Mouse (Mus musculus): ENCODE measurements around the gene Cfap221. TPM values are rescaled to one million over a fixed set of nuclear protein-coding genes. Genes with fewer than 3 reads are reported as not detected.

The Cfap221 gene
- polyA plus RNA-seq, 1 experiment from 2014 or later, result not detected

DNA sequence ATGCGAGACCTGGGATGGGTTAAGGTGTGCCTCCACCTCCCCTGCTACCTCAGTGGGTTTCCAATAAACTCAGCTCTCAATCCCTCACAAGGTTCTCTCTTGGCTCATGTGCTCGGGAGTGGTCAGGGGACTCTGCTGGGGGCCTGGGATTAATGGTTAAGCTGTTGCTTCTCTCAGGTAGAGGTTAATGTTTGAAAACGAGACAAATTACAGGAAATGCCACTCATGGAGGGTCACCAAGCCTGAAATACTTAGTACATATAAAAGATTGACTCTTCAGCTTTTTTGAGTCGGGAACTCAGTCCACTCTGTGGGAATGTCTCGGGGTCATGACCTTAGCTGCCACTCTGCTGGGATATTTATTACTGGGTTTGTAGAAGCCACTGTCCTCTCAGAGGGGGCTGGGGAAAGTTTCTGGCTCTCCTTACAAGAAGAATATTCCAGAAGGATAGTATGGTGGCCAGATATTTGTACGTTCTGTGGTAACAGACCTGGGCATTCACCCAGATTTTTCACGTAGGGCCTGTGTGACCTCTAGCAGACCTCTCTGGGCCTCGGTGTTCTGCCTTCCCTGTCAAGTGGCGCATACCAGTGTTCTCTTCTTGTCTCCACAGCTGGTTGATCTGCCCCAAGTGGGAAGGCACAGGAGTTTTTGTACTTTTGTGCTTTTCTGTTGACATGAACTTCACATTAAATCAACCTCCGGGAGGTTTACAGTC lies 27.5 kb upstream of the Cfap221 start:
- no peaks in the 10 kb centered on the region for H3K4me1 ChIP-seq
- H3K9me3 ChIP-seq (replicated peaks), result no peaks in the 10 kb centered on the region
- H3K4me2 ChIP-seq, result no peak overlapping the region
- 52% methylated on average over 10 of the region's 10 CpGs for WGBS (ENCODE audit: insufficient replicate concordance)
- ATAC-seq, result no peak
- no peak overlapping the region for H3K9ac ChIP-seq
- no peaks in the 10 kb centered on the region for H3K27me3 ChIP-seq (replicated peaks)
- no peak overlapping the region for H3K4me3 ChIP-seq
- H3K27ac ChIP-seq, result no peak overlapping the region
- no peaks in the 10 kb centered on the region for H3K36me3 ChIP-seq

DNA sequence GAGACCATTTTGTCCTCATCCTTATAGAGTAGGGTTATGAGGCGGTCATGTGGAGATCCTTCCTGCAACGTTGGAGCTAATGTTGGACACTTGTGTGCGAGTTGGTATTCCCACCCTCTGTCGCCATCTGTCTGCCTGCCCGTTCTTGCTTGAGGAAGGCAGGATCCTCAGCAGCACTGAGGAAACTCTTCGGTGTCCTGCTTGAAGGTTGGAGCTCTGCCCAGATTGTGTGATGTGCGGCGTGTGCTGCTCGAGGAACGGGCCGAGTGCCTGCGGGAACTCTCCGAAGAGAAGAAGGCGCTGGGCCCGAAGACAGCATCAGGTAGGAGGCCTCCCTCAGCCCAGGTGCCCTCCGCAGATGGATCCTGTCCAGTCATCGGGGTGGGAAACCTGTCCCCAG lies 24.9 kb upstream of the Cfap221 start:
- no peaks in the 10 kb centered on the region for H3K4me1 ChIP-seq
- no peak overlapping the region for H3K4me3 ChIP-seq
- ATAC-seq, result no peak
- no peaks in the 10 kb centered on the region for H3K27me3 ChIP-seq (replicated peaks)
- no peak overlapping the region for H3K4me2 ChIP-seq
- no peaks in the 10 kb centered on the region for H3K9me3 ChIP-seq (replicated peaks)
- WGBS (ENCODE audit: insufficient replicate concordance), result 69% methylated on average over 17 of the region's 17 CpGs
- H3K27ac ChIP-seq, result no peak overlapping the region
- H3K9ac ChIP-seq, result no peak overlapping the region
- no peaks in the 10 kb centered on the region for H3K36me3 ChIP-seq

- Histone ChIP-seq H3K9me3 (replicated peaks) (no peaks in the 10 kb centered on the region), H3K4me3 (no peak overlapping the region), H3K4me2 (no peak overlapping the region), H3K36me3 (no peaks in the 10 kb centered on the region), H3K27me3 (replicated peaks) (no peaks in the 10 kb centered on the region), H3K4me1 (no peaks in the 10 kb centered on the region), H3K9ac (no peak overlapping the region), H3K27ac (no peak overlapping the region)
- 35% methylated on average over 7 of the region's 7 CpGs for WGBS (ENCODE audit: insufficient replicate concordance)
- ATAC-seq, result no peak
Measured at GRCm38 (mm10) chr1:120020322-120020897, 23.4 kb upstream of the Cfap221 start.

- 81% methylated on average over 12 of the region's 12 CpGs for WGBS (ENCODE audit: insufficient replicate concordance)
- no peaks in the 10 kb centered on the region for H3K27me3 ChIP-seq (replicated peaks)
- no peaks in the 10 kb centered on the region for H3K4me1 ChIP-seq
- no peak overlapping the region for H3K4me2 ChIP-seq
- H3K27ac ChIP-seq, result no peak overlapping the region
- H3K4me3 ChIP-seq, result no peak overlapping the region
- no peaks in the 10 kb centered on the region for H3K9me3 ChIP-seq (replicated peaks)
- ATAC-seq, result no peak
- H3K9ac ChIP-seq, result no peak overlapping the region
- H3K36me3 ChIP-seq, result no peaks in the 10 kb centered on the region
Measured at GRCm38 (mm10) chr1:120019428-120019827, 22.4 kb upstream of the Cfap221 start.

GRCm38 (mm10) chr1:120018900-120019299 lies 21.9 kb upstream of the Cfap221 start:
- Histone ChIP-seq H3K27me3 (replicated peaks) (0 out of 2 replicates have a peak, but pooled peaks cover 3% of the 10 kb centered on the region), H3K4me3 (no peak overlapping the region), H3K4me2 (no peak overlapping the region), H3K4me1 (no peaks in the 10 kb centered on the region), H3K9ac (no peak overlapping the region), H3K36me3 (no peaks in the 10 kb centered on the region), H3K9me3 (replicated peaks) (no peaks in the 10 kb centered on the region), H3K27ac (no peak overlapping the region)
- no peak for ATAC-seq
- 55% methylated on average over 3 of the region's 3 CpGs for whole genome bisulfite sequencing (ENCODE audit: insufficient replicate concordance)

- Histone ChIP-seq H3K27me3 (replicated peaks) (0 out of 2 replicates have a peak, but pooled peaks cover 4% of the 10 kb centered on the region), H3K36me3 (no peaks in the 10 kb centered on the region), H3K27ac (no peak overlapping the region), H3K9me3 (replicated peaks) (no peaks in the 10 kb centered on the region), H3K9ac (no peak overlapping the region), H3K4me2 (no peak overlapping the region), H3K4me1 (no peaks in the 10 kb centered on the region), H3K4me3 (no peak overlapping the region)
- no peak for ATAC-seq
- WGBS (ENCODE audit: insufficient replicate concordance), result 68% methylated on average over 2 of the region's 2 CpGs
Measured at GRCm38 (mm10) chr1:120016240-120016639, 19.2 kb upstream of the Cfap221 start.

- no peak overlapping the region for H3K4me2 ChIP-seq
- no peaks in the 10 kb centered on the region for H3K36me3 ChIP-seq
- ATAC-seq, result no peak
- no peaks in the 10 kb centered on the region for H3K4me1 ChIP-seq
- H3K9ac ChIP-seq, result no peak overlapping the region
- peaks cover 26% of the 10 kb centered on the region for H3K27me3 ChIP-seq (replicated peaks)
- H3K4me3 ChIP-seq, result no peak overlapping the region
- no peak overlapping the region for H3K27ac ChIP-seq
- H3K9me3 ChIP-seq (replicated peaks), result no peaks in the 10 kb centered on the region
Measured at GRCm38 (mm10) chr1:120013111-120013510, 16.1 kb upstream of the Cfap221 start.

GRCm38 (mm10) chr1:120012638-120013037 lies 15.6 kb upstream of the Cfap221 start:
- H3K36me3 ChIP-seq, result no peaks in the 10 kb centered on the region
- peaks cover 31% of the 10 kb centered on the region for H3K27me3 ChIP-seq (replicated peaks)
- no peaks in the 10 kb centered on the region for H3K9me3 ChIP-seq (replicated peaks)
- WGBS (ENCODE audit: insufficient replicate concordance), result 75% methylated on average over 12 of the region's 12 CpGs
- H3K9ac ChIP-seq, result no peak overlapping the region
- no peaks in the 10 kb centered on the region for H3K4me1 ChIP-seq
- no peak overlapping the region for H3K4me3 ChIP-seq
- H3K4me2 ChIP-seq, result no peak overlapping the region
- H3K27ac ChIP-seq, result no peak overlapping the region
- ATAC-seq, result no peak

GRCm38 (mm10) chr1:120007851-120008588 lies 11.0 kb upstream of the Cfap221 start:
- H3K36me3 ChIP-seq, result no peaks in the 10 kb centered on the region
- peak overlapping the region; percentile 56 for H3K4me2 ChIP-seq
- H3K4me3 ChIP-seq, result peak overlapping the region; percentile 38; the same call in 1 of the 2 replicates
- H3K27me3 ChIP-seq (replicated peaks), result peaks cover 55% of the 10 kb centered on the region
- H3K9ac ChIP-seq, result no peak overlapping the region
- no peak for ATAC-seq
- WGBS (ENCODE audit: insufficient replicate concordance), result 32% methylated on average over 11 of the region's 11 CpGs
- H3K9me3 ChIP-seq (replicated peaks), result no peaks in the 10 kb centered on the region
- H3K4me1 ChIP-seq, result peaks cover 9% of the 10 kb centered on the region; the same call in 1 of the 2 replicates
- H3K27ac ChIP-seq, result no peak overlapping the region

DNA sequence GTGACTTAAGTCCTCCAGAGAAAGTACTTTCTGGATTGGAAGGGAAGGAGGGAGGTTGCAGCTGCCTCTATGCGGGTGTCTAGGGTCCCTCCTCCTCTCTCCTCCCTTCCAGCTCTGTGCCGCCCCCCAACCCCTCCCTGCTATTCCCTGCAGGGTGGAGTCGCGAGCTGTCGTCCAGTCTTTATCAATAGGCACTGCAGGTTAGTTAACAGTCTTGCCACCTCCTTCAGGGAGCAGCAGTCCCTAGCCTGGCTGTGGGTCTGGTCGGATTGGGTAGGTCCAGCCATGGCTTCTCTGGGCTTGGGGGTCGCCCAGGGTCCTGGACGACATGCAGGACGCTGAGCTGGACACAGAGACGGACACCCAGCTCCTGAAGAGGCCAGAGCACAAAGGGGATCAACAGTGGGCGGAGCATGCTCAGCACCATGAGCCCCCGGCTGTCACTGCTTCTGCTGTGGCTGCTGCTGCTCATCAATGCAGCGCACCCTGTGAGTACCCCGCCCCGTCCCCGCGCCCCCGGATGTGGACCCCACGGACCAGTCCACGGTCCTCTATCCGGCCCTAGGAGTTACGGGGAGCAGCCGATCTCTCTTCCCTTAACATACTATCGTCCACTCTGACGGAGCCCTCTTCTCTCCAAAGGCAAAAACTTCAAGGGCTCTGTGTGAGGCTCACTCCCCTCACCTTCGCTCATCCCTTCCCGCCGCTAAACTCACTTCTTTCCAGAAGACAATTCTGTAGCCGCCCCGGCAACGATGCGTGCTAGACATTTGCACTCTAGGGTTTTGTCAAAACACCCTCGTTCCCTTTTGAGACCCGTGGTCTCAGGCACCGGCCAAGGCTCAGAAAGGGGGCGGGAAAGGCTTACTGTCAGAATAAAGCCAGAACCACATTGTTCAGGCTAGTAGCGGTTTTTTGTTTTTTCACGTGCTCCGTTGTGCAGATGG lies 10.1 kb upstream of the Cfap221 start, which contains the start of gene Sctr:
Gene Sctr (plus strand): TSS at position 51 of the 947 bp plus-strand sequence.
- no peaks in the 10 kb centered on the region for H3K9me3 ChIP-seq (replicated peaks)
- no peak for ATAC-seq

GRCm38 (mm10) chr1:119997644-119998043 lies 610 bp upstream of the Cfap221 start:
- Histone ChIP-seq H3K36me3 (no peaks in the 10 kb centered on the region), H3K9me3 (replicated peaks) (no peaks in the 10 kb centered on the region), H3K9ac (no peak overlapping the region), H3K27me3 (replicated peaks) (no peaks in the 10 kb centered on the region), H3K4me1 (peaks cover 9% of the 10 kb centered on the region), H3K27ac (no peak overlapping the region), H3K4me3 (peak overlapping the region; percentile 47; the same call in 1 of the 2 replicates), H3K4me2 (peak overlapping the region; percentile 70)
- ATAC-seq, result peak; percentile 40; the same call in 1 of the 2 replicates
- WGBS (ENCODE audit: insufficient replicate concordance), result 29% methylated on average over 5 of the region's 5 CpGs

More for the DNA sequence above, 10.1 kb upstream of the Cfap221 start, which contains the start of gene Sctr:
- peak within 1 kb of the TSS; percentile 38 for H3K4me3 ChIP-seq
- H3K27me3 ChIP-seq (replicated peaks), result peaks cover 55% of the 10 kb centered on the region
- peak within 1 kb of the TSS; percentile 56 for H3K4me2 ChIP-seq
- 3% methylated on average over 38 of the region's 39 CpGs for WGBS (ENCODE audit: insufficient replicate concordance)
- no peak within 1 kb of the TSS for H3K9ac ChIP-seq
- H3K27ac ChIP-seq, result no peak within 1 kb of the TSS
- peaks cover 9% of the 10 kb centered on the region; the same call in 1 of the 2 replicates for H3K4me1 ChIP-seq
- H3K36me3 ChIP-seq, result no peaks in the 10 kb centered on the region
